Mouse (Mus musculus): ENCODE measurements around the gene Fgd2. TPM values are rescaled to one million over a fixed set of nuclear protein-coding genes. Genes with fewer than 3 reads are reported as not detected.

Gene Fgd2
- polyA plus RNA-seq, 1 experiment from 2014 or later: 6.5 TPM

DNA sequence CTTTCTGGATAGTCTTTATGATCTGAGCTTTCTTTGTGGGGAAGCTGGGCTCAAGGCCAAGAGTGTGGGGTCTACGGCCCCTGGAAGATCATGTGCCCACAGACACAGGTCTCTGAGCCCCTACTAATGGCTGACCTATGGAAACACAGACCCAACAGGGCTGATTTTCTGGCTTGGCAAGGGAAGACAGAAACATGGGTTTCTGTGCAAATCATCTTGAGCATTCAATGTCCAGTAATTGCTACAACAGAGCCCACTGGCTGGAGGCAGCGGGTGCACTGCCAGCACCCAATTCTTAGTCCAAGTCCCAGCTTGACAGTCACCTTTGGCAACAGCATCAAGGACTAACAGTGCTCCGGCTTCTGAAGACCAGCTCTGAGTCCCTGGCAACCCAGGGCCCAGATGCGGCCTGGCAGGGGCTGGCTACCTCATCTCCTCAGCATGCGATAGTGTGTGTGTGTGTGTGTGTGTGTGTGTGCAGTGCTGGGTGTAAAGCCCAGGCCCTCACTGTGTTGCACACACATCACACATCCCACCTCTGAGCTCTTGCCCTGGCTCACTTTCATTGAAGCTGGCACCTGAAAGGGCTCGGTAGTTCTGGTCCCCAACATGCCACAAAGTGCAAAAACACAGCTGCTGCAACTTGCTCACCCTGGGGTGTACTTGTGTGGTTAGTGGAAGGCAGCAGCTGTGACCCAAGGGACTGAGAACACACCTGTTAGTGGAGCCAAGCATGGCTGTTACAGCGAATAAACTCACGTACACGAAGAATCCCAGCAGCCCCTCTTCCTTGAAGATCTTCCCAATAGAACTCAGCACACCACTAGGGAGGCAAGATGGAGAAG lies 22.5 kb upstream of the Fgd2 start:
- no peak for ATAC-seq (ENCODE audit: insufficient read depth)
- Histone ChIP-seq H3K4me3 (replicated peaks) (no peak overlapping the region), H3K9ac (no peak overlapping the region), H3K36me3 (replicated peaks) (peaks cover 73% of the 10 kb centered on the region), H3K4me1 (replicated peaks) (peaks cover 18% of the 10 kb centered on the region), H3K27me3 (no peaks in the 10 kb centered on the region), H3K4me2 (no peak overlapping the region), H3K9me3 (replicated peaks) (no peaks in the 10 kb centered on the region), H3K27ac (replicated peaks) (no peak overlapping the region)
- 83% methylated on average over 9 of the region's 9 CpGs for WGBS (ENCODE audit: insufficient replicate concordance)

DNA sequence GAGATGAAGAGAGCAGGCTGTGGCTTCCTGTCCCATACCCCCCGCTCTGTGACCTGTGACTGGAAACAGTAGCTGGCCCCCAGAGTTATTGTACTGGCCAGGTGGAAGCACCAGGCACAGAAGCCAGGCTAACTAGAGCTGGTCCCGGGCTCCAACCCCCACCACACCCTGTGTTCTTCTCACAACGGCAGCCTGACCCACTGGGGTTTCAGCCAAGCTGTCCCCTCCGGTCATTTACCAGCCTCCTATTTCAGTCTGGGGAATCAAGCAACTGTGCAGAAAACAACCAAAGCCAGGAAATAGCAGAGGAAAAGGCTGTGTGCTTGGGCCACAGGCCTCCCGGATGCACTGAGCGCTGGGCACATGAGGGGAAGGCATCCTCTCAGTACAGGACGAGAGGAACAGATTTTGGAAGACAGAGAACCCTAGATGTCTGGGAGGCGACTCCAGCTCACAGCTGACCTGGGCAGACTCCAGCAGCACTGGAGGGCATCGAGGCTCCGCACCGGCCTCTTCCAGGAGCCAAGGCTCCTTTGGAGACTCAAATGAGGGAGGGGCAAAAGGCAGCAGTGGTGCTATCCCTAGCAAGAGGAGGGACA lies 21.4 kb upstream of the Fgd2 start:
- Histone ChIP-seq H3K4me2 (no peak overlapping the region), H3K27ac (replicated peaks) (no peak overlapping the region), H3K9me3 (replicated peaks) (no peaks in the 10 kb centered on the region), H3K4me1 (replicated peaks) (peaks cover 26% of the 10 kb centered on the region), H3K4me3 (replicated peaks) (no peak overlapping the region), H3K36me3 (replicated peaks) (peaks cover 74% of the 10 kb centered on the region), H3K27me3 (no peaks in the 10 kb centered on the region), H3K9ac (no peak overlapping the region)
- 75% methylated on average over 11 of the region's 11 CpGs for WGBS (ENCODE audit: insufficient replicate concordance)
- ATAC-seq (ENCODE audit: insufficient read depth): no peak

DNA sequence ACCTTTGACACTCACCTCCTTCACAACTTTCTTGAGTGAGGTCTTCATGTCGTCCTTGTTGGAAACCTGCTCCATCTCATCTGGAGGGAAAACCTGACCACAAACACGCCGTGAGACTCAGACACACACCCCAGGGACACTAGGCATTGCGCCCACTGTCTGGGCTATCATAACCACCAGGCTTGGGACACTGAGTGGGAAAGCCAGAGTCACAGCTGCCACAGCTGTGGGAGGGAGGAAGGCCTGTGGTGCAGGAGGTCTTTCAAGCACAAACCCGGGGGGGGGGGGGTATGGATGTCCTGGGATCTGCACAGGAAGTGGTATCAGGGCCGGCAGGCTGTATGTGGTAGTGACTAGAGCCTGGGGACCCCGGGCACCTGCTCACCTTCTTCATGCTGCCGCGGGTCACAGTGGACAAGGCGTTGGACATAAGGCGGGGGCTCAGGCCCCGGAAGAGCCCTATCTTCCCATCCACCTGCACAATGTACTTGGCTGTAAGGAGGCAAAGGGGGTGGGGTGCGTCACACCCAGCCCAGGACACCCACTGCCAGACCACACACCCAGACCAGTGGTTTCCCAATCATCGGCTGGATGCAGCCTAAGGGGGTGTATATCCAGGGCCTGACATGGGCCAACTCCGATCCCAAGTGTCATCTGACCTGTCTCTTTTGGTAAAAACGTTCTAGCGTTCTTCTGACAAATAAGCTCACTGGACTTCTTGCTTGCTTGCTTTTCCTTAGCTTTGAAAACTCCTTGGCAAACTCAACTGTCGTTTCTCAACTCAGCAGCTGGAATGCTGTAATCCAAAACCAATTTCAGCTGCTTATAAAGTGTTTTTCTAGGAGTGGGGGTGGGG lies 20.1 kb upstream of the Fgd2 start:
- Histone ChIP-seq H3K36me3 (replicated peaks) (peaks cover 65% of the 10 kb centered on the region), H3K27me3 (no peaks in the 10 kb centered on the region), H3K9ac (no peak overlapping the region), H3K4me3 (replicated peaks) (no peak overlapping the region), H3K4me1 (replicated peaks) (peaks cover 31% of the 10 kb centered on the region), H3K27ac (replicated peaks) (no peak overlapping the region), H3K9me3 (replicated peaks) (no peaks in the 10 kb centered on the region), H3K4me2 (no peak overlapping the region)
- ATAC-seq (ENCODE audit: insufficient read depth): no peak
- 65% methylated on average over 18 of the region's 18 CpGs for WGBS (ENCODE audit: insufficient replicate concordance)

DNA sequence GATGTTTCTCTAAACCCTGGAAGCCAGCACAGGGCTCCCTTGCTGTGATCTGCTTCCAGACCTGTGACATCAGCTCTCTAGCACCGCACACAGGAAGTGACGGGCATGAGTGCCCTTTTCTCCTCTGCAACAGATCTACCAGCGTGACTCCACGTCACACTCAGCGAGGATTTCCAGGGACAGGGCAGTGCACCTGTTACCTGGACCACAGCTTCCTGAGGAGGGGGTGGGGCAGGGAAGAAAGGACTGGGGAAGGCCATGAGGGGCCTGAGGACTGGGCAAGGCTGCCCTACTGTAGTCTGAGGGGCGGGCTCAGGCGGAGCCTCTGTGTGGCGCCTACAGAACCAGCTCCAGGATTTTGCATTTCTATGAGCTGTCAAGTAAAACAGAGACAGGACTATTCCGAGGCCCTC lies 19.1 kb upstream of the Fgd2 start:
- H3K36me3 ChIP-seq (replicated peaks): peaks cover 55% of the 10 kb centered on the region
- H3K4me3 ChIP-seq (replicated peaks): no peak overlapping the region
- peaks cover 41% of the 10 kb centered on the region for H3K4me1 ChIP-seq (replicated peaks)
- H3K4me2 ChIP-seq: no peak overlapping the region
- 0 out of 2 replicates have a peak, but pooled peaks have one; percentile 6 for ATAC-seq (ENCODE audit: insufficient read depth)
- WGBS (ENCODE audit: insufficient replicate concordance): 47% methylated on average over 9 of the region's 9 CpGs
- H3K27ac ChIP-seq (replicated peaks): 0 out of 2 replicates have a peak overlapping the region, but pooled peaks have one; percentile 2
- H3K9ac ChIP-seq: no peak overlapping the region
- no peaks in the 10 kb centered on the region for H3K9me3 ChIP-seq (replicated peaks)
- no peaks in the 10 kb centered on the region for H3K27me3 ChIP-seq

DNA sequence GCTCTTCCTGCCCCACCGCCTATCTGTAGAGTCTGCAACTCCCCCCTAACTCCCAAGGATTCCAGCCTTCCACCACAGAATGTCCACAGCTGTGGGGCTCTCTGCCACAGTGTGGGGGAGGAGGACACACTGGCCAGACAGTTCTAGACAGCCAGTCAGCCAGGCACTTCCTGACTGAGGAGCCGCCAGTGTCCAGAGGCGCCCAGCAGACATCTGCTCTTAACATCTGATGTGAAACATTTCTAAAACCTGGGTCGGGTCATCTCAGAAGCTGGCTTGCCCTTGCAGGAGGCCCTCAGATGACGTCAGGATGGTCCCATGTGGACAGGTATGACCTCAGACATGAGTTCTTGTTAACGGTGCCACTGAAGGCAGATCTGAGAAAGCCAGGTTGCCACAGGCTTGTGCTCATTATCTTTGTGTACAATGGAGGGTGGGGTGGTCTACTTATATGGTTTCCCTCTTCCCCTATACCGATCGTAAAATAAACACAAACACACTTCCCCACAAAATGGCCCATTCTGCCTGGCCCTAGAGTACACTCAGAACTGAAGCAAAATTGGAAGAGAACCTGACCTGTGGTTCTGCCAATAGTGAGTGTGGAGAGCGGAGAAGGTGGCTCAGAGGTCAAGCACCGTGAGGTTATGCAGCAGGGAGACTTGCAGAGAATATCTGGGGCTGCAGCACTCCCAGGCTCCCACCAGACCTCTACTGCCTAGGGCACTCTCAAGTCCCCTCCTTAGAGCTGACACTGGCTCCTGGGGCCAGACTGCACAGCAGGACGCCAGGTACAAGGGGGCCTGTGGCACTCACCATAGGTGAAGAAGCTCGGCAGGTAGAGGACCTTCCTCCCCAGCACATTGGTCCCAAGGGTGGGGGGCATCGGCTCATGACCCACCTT lies 18.5 kb upstream of the Fgd2 start:
- Histone ChIP-seq H3K36me3 (replicated peaks) (peaks cover 49% of the 10 kb centered on the region), H3K27me3 (no peaks in the 10 kb centered on the region), H3K9ac (no peak overlapping the region), H3K9me3 (replicated peaks) (no peaks in the 10 kb centered on the region), H3K4me3 (replicated peaks) (no peak overlapping the region), H3K27ac (replicated peaks) (0 out of 2 replicates have a peak overlapping the region, but pooled peaks have one; percentile 2), H3K4me1 (replicated peaks) (peaks cover 47% of the 10 kb centered on the region), H3K4me2 (no peak overlapping the region)
- ATAC-seq (ENCODE audit: insufficient read depth): peak; percentile 36; the same call in 1 of the 2 replicates
- WGBS (ENCODE audit: insufficient replicate concordance): 54% methylated on average over 13 of the region's 13 CpGs

DNA sequence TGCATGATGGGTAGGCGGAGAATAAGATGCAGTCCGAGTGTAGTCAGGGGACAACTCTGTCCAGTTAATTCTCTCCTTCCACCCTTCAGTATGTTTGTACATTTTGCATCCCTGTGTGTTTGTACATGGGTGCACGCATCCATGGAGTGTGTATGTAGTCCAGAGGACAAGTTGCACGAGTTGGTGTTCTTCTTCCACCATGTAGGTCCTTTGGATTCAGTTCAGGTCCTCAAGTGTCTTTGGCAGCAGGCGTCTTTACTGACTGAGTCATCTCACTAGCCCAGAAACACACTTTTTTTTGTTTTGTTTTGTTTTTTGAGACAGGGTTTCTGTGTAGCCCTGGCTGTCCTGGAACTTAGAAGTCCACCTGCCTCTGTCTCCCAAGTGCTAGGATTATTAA lies 17.5 kb upstream of the Fgd2 start:
- H3K27ac ChIP-seq (replicated peaks): no peak overlapping the region
- 79% methylated on average over 5 of the region's 5 CpGs for WGBS (ENCODE audit: insufficient replicate concordance)
- no peaks in the 10 kb centered on the region for H3K27me3 ChIP-seq
- no peak overlapping the region for H3K9ac ChIP-seq
- no peak overlapping the region for H3K4me2 ChIP-seq
- H3K9me3 ChIP-seq (replicated peaks): no peaks in the 10 kb centered on the region
- H3K4me1 ChIP-seq (replicated peaks): peaks cover 54% of the 10 kb centered on the region
- H3K4me3 ChIP-seq (replicated peaks): no peak overlapping the region
- ATAC-seq (ENCODE audit: insufficient read depth): no peak
- peaks cover 40% of the 10 kb centered on the region for H3K36me3 ChIP-seq (replicated peaks)

DNA sequence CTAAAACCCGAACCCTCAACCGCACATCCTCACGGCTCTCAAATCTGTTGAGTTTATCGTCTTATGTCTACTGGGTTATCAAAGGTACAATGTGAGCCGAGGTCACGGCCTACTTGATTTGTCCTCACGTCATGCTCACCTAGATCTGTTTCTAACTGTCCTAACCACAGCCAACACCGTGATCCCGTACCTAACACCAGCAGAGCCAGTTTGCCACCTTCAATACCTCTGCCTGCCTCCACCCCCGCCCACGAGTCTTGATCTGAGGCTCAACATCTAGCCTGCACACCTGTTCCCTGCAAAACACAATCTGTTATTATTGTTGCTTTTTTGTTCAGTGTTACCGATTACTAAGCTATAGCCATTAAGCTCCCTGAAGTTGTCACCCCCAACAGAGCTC lies 15.4 kb upstream of the Fgd2 start:
- Histone ChIP-seq H3K36me3 (replicated peaks) (peaks cover 20% of the 10 kb centered on the region; the same call in 1 of the 2 replicates), H3K4me3 (replicated peaks) (no peak overlapping the region), H3K27me3 (no peaks in the 10 kb centered on the region), H3K4me2 (no peak overlapping the region), H3K9ac (no peak overlapping the region), H3K27ac (replicated peaks) (no peak overlapping the region), H3K4me1 (replicated peaks) (peaks cover 59% of the 10 kb centered on the region), H3K9me3 (replicated peaks) (no peaks in the 10 kb centered on the region)
- ATAC-seq (ENCODE audit: insufficient read depth): no peak
- WGBS (ENCODE audit: insufficient replicate concordance): 78% methylated on average over 12 of the region's 12 CpGs

DNA sequence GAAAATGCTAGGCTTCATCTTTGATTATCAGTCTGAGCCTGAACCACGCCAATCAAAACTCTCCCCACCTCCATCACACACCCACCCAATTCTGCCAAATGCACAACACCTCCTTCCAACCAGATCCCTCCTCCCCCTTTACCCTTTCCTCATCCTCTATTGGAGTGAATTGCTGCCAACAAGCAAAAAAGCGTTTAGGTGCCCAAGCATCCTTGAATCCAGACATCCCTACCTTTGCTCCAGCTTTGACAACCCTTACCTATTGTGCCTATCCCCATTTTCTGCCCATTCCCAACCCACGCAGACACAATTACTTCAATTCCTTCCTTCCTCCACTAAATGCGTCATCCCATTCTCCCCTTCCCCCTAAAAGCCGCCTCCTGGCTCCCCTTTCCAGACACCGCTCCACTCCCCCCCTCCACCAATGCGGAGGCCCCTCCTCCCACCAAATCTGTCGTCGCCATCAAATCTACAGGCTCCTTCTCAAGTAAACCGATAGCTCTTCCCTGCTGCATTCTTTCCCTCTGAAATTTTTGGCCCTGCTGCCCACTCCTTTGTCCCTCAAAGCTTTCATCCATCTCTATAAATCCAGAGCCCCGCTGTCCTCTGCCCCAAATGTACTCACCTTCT lies 14.1 kb upstream of the Fgd2 start:
- peak overlapping the region; percentile 96 for H3K4me2 ChIP-seq
- no peak for ATAC-seq (ENCODE audit: insufficient read depth)
- peak overlapping the region; percentile 85 for H3K27ac ChIP-seq (replicated peaks)
- peak overlapping the region; percentile 94 for H3K4me3 ChIP-seq (replicated peaks)
- whole genome bisulfite sequencing (ENCODE audit: insufficient replicate concordance): 3% methylated on average over 11 of the region's 11 CpGs
- no peaks in the 10 kb centered on the region for H3K9me3 ChIP-seq (replicated peaks)
- H3K9ac ChIP-seq: peak overlapping the region; percentile 87
- H3K4me1 ChIP-seq (replicated peaks): peaks cover 57% of the 10 kb centered on the region
- no peaks in the 10 kb centered on the region for H3K27me3 ChIP-seq
- H3K36me3 ChIP-seq (replicated peaks): peaks cover 15% of the 10 kb centered on the region; the same call in 1 of the 2 replicates

DNA sequence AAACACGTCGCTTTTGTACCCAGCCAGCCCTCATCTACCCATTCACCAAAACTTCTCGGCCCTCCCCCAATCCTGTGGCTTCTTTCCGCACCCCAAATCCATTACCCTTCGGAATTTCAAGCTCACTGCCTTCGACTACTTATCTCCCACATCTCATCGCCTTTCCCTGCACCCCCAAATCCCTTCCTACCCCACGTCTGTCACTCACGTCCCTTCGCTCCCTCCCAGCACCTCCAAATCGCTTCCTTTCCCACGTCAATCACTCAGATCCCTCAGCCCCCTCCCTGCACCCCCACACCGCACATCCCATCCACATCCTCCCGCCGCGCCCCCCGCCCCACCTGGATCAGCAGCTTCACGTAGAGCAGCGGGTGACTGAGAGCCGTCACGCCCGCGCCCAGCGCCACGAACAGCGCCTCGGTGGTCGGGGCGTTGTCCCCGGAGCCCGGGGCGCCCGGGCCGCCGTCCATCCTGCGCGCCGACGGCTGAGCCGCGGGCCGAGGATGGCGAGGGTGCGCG lies 13.5 kb upstream of the Fgd2 start:
- ATAC-seq (ENCODE audit: insufficient read depth): no peak
- no peaks in the 10 kb centered on the region for H3K27me3 ChIP-seq
- no peaks in the 10 kb centered on the region for H3K9me3 ChIP-seq (replicated peaks)
- peaks cover 51% of the 10 kb centered on the region for H3K4me1 ChIP-seq (replicated peaks)
- H3K36me3 ChIP-seq (replicated peaks): peaks cover 15% of the 10 kb centered on the region; the same call in 1 of the 2 replicates
- H3K4me2 ChIP-seq: peak overlapping the region; percentile 96
- peak overlapping the region; percentile 85 for H3K27ac ChIP-seq (replicated peaks)
- whole genome bisulfite sequencing (ENCODE audit: insufficient replicate concordance): under 1% methylated on average over 45 of the region's 45 CpGs
- peak overlapping the region; percentile 94 for H3K4me3 ChIP-seq (replicated peaks)
- peak overlapping the region; percentile 87 for H3K9ac ChIP-seq

Data from liver, embryonic 15.5 days (tissue).